Mouse (Mus musculus): ENCODE results near the gene Lamtor1. TPM values are rescaled to one million over a fixed set of nuclear protein-coding genes. Genes with fewer than 3 reads are reported as not detected.

Lamtor1 gene
- total RNA-seq (2017): 66.9 and 67.0 TPM in 2 replicates

DNA sequence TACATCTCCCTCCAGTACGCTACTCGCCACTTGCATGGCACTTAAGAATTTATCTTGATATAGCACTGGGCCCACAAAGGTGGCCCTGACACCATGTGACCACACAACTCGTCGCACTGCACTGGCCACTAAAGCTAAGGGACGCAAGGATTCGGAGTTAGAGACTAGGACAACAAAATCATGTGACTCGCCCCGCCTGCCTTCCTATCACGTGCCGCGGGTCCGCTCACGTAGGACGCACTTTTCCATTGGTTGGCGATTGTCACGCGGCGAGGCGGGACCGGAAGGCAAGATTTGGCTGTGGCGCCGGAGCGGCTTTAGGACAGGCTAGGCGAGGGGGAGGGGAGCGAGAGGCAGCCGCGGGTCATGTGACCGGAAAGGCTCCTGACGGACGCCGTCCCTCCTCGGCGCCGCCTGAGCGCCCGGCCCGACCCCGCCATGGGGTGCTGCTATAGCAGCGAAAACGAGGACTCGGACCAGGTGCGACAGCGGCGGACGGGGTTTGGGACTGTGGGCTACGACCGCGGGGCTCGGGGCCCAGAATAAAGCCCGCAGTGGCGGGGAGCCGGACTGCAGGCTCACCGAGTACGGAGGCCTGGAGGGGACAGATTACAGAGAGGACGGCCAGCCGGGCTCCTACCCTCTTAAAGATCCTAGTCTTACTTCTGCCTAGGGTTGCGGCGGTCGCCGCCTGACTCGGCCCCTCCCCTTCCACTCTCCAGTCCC, at the start of gene Lamtor1:
Gene Lamtor1, plus strand, starts transcription at position 344 of the 726 bp plus-strand sequence.
- peak; percentile 88 for ATAC-seq (replicated peaks; ENCODE audit: low read depth, poor library complexity, severe bottlenecking)

DNA sequence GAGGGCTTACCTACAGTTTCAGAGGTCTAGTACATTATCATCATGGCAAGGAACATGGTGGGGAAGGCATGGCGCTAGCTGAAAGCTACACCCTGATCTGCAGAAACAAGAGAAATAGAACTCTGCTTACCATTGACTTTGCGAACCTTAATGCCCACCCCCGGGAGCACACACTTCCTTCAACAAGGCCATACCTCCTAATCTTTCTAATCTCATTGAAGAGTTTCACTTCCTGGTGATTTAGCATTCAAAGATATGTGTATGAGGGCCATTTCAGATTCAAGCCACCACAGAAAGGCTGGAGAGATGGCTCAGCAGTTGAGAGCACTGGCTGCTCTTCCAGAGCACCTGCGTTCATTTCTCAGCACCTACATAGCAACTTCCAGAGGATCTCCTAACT, 48.6 kb upstream of the Lamtor1 start, which contains the start of gene Folr2:
Gene Folr2, minus strand, starts transcription at position 101 of the 400 bp plus-strand sequence.
- ATAC-seq (replicated peaks; ENCODE audit: low read depth, poor library complexity, severe bottlenecking): 0 out of 2 replicates have a peak, but pooled peaks have one; percentile 22

DNA sequence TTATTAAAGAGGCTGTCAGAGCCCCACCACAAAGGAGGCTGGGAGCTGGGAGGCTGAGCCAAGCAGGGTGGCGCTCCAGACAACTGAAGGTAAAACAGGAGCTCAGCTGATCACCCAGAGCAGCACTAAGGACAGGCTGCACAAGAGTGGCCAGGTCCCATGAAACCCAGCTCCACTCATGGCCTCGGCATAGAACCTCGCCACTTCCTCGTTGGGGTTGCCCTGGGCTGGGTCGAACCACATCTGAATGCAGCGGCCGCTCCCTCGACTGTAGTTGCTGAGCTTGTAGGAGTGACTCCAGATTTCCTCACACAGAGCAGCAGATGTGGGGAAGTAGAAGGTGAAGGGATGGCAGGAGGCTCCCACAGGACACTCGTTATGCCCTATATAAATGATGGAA, 47.3 kb upstream of the Lamtor1 start:
- no peak for ATAC-seq (replicated peaks; ENCODE audit: low read depth, poor library complexity, severe bottlenecking)

DNA sequence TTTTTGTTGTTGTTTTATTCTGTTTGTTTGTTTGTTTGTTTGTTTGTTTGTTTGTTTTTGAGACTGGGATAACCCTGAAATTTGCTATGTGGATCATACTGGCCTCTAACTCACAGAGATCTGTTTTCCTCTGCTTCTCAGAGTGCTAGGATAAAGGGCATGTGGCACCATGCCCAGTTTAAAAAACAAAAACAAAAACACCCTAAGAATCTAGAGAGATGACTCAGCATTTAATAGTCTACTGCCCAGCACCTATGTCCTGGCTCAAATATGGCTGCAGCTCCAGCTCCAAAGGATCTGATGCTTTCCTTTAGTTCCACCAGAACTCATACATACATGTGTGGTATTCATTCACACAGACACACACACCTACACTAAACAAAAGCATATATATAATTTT, 44.7 kb upstream of the Lamtor1 start:
- no peak for ATAC-seq (replicated peaks; ENCODE audit: low read depth, poor library complexity, severe bottlenecking)

DNA sequence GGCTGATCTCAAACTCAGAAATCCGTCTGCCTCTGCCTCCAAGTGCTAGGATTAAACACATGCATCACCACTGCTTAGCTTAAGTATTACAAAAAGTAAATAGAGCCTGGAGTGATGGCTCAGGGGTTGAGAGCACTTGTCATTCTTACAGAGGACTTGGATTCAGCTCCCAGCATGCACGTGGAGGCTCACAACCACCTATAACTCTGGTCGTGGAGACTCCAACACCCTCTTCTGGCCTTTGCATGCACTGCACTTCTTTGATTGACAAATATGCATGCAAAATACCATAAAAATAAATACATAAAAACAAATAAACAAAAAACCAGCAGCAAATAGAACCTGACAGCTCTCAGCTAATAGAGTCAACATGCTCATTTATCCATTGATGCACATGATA, 43.4 kb upstream of the Lamtor1 start:
- no peak for ATAC-seq (replicated peaks; ENCODE audit: low read depth, poor library complexity, severe bottlenecking)

DNA sequence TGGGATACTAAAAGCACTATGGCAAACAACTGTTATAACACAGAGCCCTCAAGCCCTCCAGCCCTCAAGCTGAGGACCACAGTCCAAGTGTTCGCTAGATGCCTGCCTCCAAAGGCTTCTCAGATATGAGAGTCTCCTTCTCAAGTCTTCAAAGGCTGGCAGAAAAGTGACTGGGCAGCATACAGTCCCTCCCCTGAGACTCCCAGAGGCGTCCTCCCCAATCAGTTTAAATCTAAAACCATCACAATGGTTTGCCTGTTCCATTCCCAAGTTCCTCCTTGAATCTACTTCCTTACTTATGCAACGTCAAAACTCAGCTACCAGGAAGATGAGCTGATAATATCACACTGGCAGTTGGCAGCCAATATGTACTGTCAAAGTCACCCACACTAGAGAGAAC, 42.3 kb upstream of the Lamtor1 start, which contains the start of gene Anapc15:
Gene Anapc15, plus strand, starts transcription at position 301 of the 400 bp plus-strand sequence.
- ATAC-seq (replicated peaks; ENCODE audit: low read depth, poor library complexity, severe bottlenecking): 0 out of 2 replicates have a peak, but pooled peaks have one; percentile 25

DNA sequence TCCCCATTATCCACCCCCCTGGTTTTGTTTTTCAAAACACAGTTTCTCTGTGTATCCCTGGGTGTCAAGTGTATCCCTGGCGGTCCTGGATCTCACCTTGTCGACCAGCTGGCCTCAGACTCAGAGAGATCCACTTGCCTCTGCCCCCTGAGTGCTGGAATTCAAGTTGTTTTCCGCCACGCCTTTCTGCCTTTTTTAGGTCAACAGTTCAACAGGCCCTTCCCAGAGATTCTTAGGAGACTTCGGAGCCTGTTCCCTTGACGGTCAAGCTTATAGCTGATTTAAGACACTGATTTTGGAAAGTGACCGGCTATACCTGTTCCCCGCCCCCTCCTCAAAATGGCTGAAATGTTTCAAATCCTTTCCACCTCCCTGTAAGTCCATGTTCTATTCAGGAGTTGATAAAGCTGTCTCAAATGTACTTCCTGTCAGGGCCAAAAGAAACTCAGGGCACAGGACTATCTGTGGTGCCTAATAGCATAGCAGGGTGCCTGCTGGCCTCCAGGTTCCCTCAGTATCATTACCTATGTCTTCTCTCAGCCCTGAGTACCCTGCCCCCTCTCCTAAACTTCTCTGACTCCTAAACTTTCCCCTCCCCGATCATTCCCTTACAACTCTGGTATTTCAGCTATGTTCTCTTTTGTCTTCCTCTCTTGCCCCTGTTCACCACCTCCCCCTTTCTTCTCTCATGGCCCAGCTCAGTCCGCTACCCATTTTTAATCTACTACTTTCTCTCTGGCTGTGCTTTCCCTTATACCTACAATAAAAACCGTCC, 39.0 kb upstream of the Lamtor1 start:
- no peak for ATAC-seq (replicated peaks; ENCODE audit: low read depth, poor library complexity, severe bottlenecking)

DNA sequence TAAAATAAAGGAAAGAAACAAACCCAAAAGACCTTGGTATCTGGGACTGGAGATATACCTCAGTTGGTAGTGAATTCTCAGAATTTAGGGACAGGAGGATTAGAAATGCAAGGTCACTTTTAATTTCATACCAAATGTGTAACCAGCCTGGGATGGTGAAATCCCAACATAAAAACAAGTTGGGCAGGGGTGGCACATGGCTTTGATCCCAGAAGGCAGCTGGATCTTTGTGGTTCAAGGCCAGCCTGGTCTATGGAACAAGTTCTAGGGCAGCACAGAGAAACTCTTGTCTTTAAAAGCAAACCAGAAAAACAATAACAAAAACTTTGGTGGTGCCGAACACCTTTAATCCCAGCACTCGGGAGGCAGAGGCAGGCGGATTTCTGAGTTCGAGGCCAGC, 38.2 kb upstream of the Lamtor1 start:
- no peak for ATAC-seq (replicated peaks; ENCODE audit: low read depth, poor library complexity, severe bottlenecking)

DNA sequence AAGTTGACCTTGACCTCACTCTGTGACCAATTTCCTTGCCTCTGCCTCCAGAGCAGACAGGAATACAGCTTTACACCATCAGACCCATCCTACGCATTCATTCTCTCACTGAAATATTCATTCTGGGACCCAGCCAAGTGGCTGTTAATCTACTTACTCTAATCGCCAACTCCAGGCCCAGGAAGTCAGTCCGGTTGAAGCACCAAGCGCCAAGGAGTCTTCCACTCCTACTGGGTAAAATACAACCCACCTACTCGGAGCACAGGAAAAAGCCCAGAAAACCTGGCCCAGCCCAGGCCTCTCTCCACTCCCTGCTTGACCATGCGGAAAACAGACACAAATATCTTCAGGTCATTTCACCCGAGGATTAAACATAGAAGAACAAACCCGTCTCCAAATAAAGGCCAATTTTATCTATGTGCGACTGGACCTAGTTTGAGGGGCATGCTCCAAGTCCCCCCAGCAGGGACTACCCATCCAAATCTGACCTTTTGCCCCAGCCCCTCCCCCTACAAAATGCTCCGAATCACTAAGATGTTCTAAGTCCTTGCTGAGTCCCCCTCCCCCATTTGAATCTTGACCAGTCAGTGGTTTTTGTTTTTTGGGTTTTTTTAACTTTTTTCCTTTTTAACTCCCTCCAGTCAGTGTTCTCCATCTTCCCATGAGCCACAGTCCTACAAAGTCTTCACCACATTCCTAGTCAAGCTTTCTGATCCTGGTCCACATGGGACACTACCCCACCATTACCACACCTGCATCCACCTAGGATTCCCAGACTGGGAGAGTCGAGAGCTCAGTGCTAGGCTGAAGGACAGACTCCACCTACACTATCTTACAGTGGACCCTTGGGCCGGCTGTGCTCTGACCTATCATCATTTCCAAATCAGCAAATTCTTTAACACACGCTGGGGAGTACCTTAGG, 37.2 kb upstream of the Lamtor1 start:
- no peak for ATAC-seq (replicated peaks; ENCODE audit: low read depth, poor library complexity, severe bottlenecking)

DNA sequence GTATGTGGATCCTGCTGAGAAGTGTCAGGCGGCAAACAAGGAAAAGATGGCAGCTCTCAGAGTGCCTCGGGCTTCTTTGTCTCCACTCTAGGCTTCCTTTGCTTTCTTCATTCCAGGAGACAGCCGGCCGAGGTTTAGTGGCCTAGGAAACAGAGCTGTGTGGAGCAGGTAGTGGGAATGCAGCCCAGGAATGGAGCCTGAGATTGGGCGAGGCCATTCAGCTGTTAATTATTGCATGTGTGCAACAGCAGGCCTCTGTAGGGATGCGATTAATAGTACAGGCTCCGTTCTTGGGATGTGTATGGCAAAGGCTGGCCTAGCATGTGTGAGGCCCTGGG, 36.6 kb upstream of the Lamtor1 start:
- ATAC-seq (replicated peaks; ENCODE audit: low read depth, poor library complexity, severe bottlenecking): no peak

DNA sequence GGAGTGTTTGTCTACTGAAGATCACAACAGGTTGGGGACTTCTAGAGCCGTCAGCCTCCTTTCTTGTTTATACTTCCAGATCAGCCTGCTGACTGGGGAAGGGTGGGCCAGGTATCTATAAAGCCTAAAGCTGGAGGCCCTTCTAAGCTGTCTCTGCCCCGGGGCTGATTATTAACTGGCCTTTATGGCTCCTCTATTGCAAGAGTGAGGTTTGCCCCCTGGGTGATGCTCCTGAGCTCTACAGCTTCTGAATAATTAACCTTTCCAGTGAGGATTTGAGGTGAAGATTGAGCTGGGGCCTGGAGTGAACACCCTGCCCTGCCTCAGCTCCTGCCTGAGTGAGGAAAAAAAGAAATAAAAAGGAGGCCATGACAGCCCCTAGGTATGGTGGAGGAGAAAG, 35.1 kb upstream of the Lamtor1 start, which contains the start of gene Folr1:
Gene Folr1, minus strand, starts transcription at position 160 of the 400 bp plus-strand sequence.
- no peak for ATAC-seq (replicated peaks; ENCODE audit: low read depth, poor library complexity, severe bottlenecking)

DNA sequence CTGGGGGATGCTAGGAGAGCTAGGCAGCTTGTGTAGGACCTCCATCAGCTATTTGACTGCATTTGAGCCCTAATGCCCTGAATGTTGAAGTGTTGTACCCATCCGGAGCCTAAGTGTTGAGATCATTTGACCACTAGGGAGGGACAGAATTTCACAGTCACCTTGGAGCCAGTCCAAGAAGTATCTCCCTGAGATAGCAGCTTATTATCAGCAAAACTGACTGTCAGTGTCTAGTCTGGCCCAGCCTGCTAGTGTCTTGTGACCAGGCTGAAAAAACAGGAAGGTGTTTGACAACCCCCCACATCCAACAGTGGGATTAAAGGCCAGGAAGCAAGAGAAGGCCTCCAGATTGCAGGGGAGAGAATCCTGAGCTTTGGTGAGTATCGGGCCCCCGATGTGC, 34.4 kb upstream of the Lamtor1 start:
- peak; percentile 22; the same call in 1 of the 2 replicates for ATAC-seq (replicated peaks; ENCODE audit: low read depth, poor library complexity, severe bottlenecking)

DNA sequence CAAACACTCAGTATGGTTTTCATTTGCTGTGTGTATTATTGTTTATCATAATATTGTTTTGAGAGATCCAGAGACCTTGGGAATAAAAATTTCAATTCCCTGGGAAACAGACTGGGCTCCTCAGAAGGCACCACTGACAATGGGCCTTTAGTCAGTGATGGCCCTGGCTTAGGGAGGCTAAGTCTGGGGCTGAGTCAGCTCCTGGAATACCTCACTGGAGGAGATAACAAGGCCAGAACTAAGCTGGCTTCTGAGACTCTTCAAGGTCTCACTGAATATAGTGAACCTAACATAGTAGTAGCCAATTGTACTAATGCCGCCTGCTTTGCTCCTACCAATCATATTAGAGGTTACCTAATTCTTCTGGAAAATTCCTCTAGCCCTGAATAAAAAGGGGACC, 29.7 kb upstream of the Lamtor1 start:
- no peak for ATAC-seq (replicated peaks; ENCODE audit: low read depth, poor library complexity, severe bottlenecking)

DNA sequence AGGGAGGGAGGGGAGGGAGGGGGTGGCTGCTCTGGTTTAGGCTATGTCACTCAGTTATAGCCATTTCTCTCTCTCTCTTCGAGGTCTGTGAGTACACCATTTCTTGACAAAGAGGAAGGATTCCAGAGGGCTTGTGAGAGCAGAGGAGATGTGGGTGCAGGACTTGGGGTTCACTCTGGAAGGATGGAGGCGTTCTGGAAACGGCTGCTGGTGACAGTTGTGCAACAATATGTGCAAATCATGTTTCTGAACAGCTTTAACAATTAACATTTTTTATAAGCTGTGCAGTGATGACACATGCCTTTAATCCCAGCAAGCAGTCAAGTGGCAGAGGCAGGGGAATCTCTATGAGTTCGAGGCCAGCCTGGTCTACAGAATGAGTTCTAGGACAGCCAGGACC, 24.8 kb upstream of the Lamtor1 start:
- ATAC-seq (replicated peaks; ENCODE audit: low read depth, poor library complexity, severe bottlenecking): no peak

DNA sequence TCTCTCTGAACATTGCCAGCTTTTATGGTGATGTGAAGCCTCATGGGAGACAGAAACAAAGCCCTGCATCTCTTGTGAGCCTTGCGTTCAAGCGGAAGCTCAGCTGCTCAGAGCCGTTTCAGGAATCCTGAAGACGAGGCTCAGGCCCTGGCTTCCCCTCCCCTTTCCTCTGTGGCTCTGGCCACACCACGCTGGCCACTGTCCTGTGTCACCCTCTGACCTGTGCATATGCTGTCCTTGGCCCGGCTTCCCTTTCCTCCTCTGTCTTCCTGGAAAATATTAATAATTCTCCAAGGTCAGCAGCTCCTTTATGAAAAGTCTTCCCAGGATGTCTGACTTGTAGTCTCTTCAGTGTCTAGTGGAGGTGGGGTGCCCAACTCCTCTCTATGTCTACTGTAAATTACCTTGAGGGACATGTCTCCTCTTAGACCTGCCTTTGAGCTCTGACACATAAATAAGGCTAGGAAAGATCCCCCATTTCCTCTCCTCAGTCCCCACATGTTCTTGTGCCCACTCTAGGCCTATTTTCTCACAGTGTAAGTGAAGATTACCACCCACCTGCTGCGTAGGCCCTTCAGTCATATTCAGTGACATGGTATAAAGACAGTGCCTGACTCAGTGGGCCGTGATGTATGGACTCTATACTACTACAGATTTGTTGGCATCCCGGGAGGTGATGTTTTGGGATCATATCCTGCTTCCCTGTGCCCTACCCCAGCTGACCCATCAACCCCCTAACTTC, 23.1 kb upstream of the Lamtor1 start:
- ATAC-seq (replicated peaks; ENCODE audit: low read depth, poor library complexity, severe bottlenecking): no peak

DNA sequence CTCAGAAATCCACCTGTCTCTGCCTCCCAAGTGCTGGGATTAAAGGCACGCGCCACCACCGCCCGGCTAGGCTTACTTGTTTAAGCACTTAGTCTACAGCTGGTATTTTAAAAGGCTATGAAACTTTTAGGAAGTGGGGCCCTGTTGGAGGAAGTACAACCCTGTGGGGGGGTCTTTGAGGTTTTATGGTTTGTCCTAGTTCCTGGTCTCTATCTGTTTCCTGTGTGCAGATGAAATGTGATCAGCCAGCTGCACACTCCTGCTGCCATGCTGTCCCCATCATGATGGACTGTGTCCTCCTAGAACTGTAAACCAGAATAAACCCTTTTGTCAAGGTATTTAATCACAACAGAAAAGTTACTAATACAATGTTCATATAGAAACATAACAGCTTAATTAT, 21.5 kb upstream of the Lamtor1 start:
- 0 out of 2 replicates have a peak, but pooled peaks have one; percentile 25 for ATAC-seq (replicated peaks; ENCODE audit: low read depth, poor library complexity, severe bottlenecking)

DNA sequence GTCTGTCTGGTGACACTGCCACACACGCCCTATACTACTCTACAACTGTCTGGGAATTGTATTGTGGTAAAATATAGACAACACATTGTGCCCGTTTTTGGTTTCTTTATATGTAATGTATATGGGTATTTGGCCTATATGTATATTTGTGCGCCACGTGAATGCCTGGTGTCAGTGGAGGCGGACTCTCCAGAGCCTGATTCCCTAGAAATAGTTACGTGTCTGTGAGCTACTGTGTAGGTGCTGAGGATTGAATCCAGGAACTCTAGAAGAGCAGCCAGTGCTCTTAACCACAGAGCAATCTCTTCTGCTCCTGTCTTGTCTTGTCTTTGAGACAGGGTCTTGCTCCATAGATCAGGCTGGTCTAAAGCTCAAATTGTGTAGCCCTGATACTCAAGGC, 19.4 kb upstream of the Lamtor1 start:
- no peak for ATAC-seq (replicated peaks; ENCODE audit: low read depth, poor library complexity, severe bottlenecking)

DNA sequence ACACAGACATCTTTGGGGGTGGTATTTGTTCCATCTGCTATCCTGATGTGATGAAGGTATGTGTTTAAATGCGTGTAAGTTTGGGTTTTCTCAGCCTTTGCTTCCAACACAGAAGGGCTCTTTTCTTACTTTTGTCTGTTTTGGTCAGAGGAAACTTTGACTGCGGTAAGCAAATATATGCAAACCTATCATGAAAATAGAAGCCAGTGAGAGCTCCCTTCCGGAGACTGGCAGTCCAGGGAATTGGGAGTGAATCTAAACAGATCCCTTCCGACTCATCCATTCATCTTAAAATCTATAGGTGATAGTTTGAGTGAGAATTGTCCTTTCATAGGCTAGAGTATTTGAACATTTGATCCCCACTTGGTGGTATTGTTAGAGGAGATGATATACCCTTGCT, 17.2 kb upstream of the Lamtor1 start:
- no peak for ATAC-seq (replicated peaks; ENCODE audit: low read depth, poor library complexity, severe bottlenecking)

DNA sequence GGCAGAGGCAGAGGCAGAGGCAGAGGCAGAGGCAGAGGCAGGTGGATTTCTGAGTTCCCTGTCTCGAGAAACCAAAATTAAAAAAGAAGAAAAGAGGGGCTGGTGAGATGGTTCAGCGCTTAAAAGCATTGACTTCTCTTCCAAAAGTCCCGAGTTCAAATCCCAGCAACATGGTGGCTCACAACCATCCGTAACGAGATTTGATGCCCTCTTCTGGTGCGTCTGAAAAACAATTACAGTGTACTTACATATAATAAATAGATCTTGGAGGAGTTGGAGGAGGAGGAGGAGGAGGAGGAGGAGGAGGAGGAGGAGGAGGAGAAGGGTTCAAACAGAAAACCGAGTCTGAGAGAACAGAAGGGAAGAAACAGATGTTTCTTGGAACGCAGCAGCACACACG, 10.0 kb upstream of the Lamtor1 start:
- no peak for ATAC-seq (replicated peaks; ENCODE audit: low read depth, poor library complexity, severe bottlenecking)
